Mouse (Mus musculus): ENCODE results near the gene Gfi1.

GRCm38 (mm10) chr5:107719209-107719608, 6.6 kb downstream of the Gfi1 start:
- TF ChIP-seq CTCF (IDR thresholded peaks at IDR 0.05; ENCODE audit: insufficient read depth, low read length) = no peak
- no peak for TF ChIP-seq POLR2A (IDR thresholded peaks at IDR 0.05; ENCODE audit: borderline replicate concordance, extremely low read depth, low read depth, low read length)
